Mouse (Mus musculus): ENCODE results near the gene Atp6ap1. TPM values are rescaled to one million over a fixed set of nuclear protein-coding genes. Genes with fewer than 3 reads are reported as not detected.
A peak's percentile ranks its signal among the peaks of the same experiment; 100 is the strongest.

Atp6ap1 gene
- total RNA-seq, 2 experiments from 2014 or later, result 306 to 330 TPM

GRCm38 (mm10) chrX:74277916-74278315 lies 19.0 kb upstream of the Atp6ap1 start:
- no peak overlapping the region for H3K27ac ChIP-seq
- no peak for TF ChIP-seq CTCF (conservative IDR thresholded peaks at IDR 0.05)
- no peak for DNase-seq (ENCODE audit: low spot score in 2 of 2)
- H3K4me3 ChIP-seq, result no peak overlapping the region

- Histone ChIP-seq H3K4me3 (peak overlapping the region; percentile 69; the same call in 1 of the 2 replicates), H3K27ac (peak overlapping the region; percentile 91; the same call in 1 of the 2 replicates)
- no peak for TF ChIP-seq CTCF (conservative IDR thresholded peaks at IDR 0.05)
- DNase-seq (ENCODE audit: low spot score in 2 of 2), result no peak
These were observed 15.7 kb upstream of the Atp6ap1 start for GRCm38 (mm10) chrX:74281041-74281731.

GRCm38 (mm10) chrX:74281732-74282394 lies 15.0 kb upstream of the Atp6ap1 start, which contains the start of the genes Taz and Dnase1l1:
Taz (plus strand) TSS chrX:74281912.
Dnase1l1 (minus strand) TSS chrX:74282337.
- no peak for TF ChIP-seq CTCF (conservative IDR thresholded peaks at IDR 0.05)
- Histone ChIP-seq H3K4me3 (peak within 1 kb of the TSS; percentile 69), H3K27ac (peak within 1 kb of the TSS; percentile 91)
- peak in 1 of 2 experiments; percentile 44 for DNase-seq (ENCODE audit: low spot score in 2 of 2)

GRCm38 (mm10) chrX:74282395-74283091 lies 14.4 kb upstream of the Atp6ap1 start:
- Histone ChIP-seq H3K27ac (peak overlapping the region; percentile 91), H3K4me3 (peak overlapping the region; percentile 69)
- DNase-seq (ENCODE audit: low spot score in 2 of 2), result peak; percentile 77 to 86
- TF ChIP-seq CTCF (conservative IDR thresholded peaks at IDR 0.05), result no peak

- Histone ChIP-seq H3K4me3 (peak overlapping the region; percentile 69), H3K27ac (peak overlapping the region; percentile 91)
- DNase-seq (ENCODE audit: low spot score in 2 of 2), result no peak
- TF ChIP-seq CTCF (conservative IDR thresholded peaks at IDR 0.05), result no peak
These were observed 13.8 kb upstream of the Atp6ap1 start for GRCm38 (mm10) chrX:74283092-74283437.

- no peak for TF ChIP-seq CTCF (conservative IDR thresholded peaks at IDR 0.05)
- no peak overlapping the region for H3K4me3 ChIP-seq
- no peak overlapping the region for H3K27ac ChIP-seq
- no peak for DNase-seq (ENCODE audit: low spot score in 2 of 2)
These were observed 3.5 kb upstream of the Atp6ap1 start for GRCm38 (mm10) chrX:74293431-74293830.

GRCm38 (mm10) chrX:74298348-74298747 lies 1.5 kb downstream of the Atp6ap1 start:
- no peak overlapping the region for H3K27ac ChIP-seq
- no peak for TF ChIP-seq CTCF (conservative IDR thresholded peaks at IDR 0.05)

GRCm38 (mm10) chrX:74299721-74300120 lies 2.8 kb downstream of the Atp6ap1 start:
- TF ChIP-seq CTCF (conservative IDR thresholded peaks at IDR 0.05), result no peak
- no peak for DNase-seq (ENCODE audit: low spot score in 2 of 2)
- no peak overlapping the region for H3K4me3 ChIP-seq
- no peak overlapping the region for H3K27ac ChIP-seq

More at GRCm38 (mm10) chrX:74298348-74298747, 1.5 kb downstream of the Atp6ap1 start:
- H3K4me3 ChIP-seq, result no peak overlapping the region
- no peak for DNase-seq (ENCODE audit: low spot score in 2 of 2)

GRCm38 (mm10) chrX:74304867-74305700 lies 8.2 kb downstream of the Atp6ap1 start, which contains the start of gene Gdi1:
Gdi1 (plus strand) TSS chrX:74304998.
- DNase-seq (ENCODE audit: low spot score in 2 of 2), result peak; percentile 37 to 66
- peak; percentile 63 for TF ChIP-seq CTCF (conservative IDR thresholded peaks at IDR 0.05)
- H3K4me3 ChIP-seq, result peak within 1 kb of the TSS; percentile 67

GRCm38 (mm10) chrX:74312540-74313464 lies 15.9 kb downstream of the Atp6ap1 start, which contains the start of gene Fam50a:
Fam50a (plus strand) TSS chrX:74313033.
- H3K27ac ChIP-seq, result peak within 1 kb of the TSS; percentile 91
- H3K4me3 ChIP-seq, result peak within 1 kb of the TSS; percentile 71
- TF ChIP-seq CTCF (conservative IDR thresholded peaks at IDR 0.05), result no peak
- peak; percentile 82 to 91 for DNase-seq (ENCODE audit: low spot score in 2 of 2)

More at GRCm38 (mm10) chrX:74304867-74305700, 8.2 kb downstream of the Atp6ap1 start, which contains the start of gene Gdi1:
- H3K27ac ChIP-seq, result peak within 1 kb of the TSS; percentile 98

GRCm38 (mm10) chrX:74328725-74329161 lies 31.8 kb downstream of the Atp6ap1 start, which contains the start of gene Plxna3:
Plxna3 (plus strand) TSS chrX:74329066.
- DNase-seq (ENCODE audit: low spot score in 2 of 2), result peak; percentile 14 to 25
- Histone ChIP-seq H3K27ac (peak within 1 kb of the TSS; percentile 89), H3K4me3 (peak within 1 kb of the TSS; percentile 59)
- TF ChIP-seq CTCF (conservative IDR thresholded peaks at IDR 0.05), result no peak
